Mouse (Mus musculus) spleen, adult 2 months (tissue): ENCODE results near the gene Tmem116. TPM values are rescaled to one million over a fixed set of nuclear protein-coding genes. Genes with fewer than 3 reads are reported as not detected.
A peak's percentile ranks its signal among the peaks of the same experiment; 100 is the strongest.

ENCODE experiments used
- DNase-seq, 2 experiments: peaks; one replicate each; pipeline versions ENCODE4 v3.0.0 to v3.0.0-alpha.2; 2012 to 2021; ENCODE audit warnings: low spot score in 2 of 2, low read depth in 1 of 2
- H3K27ac ChIP-seq: fragments of 200-500 bp; 2 replicates; pipeline ENCODE4 v1.5.1; 2012; ENCODE audit warnings: low read length, inconsistent platforms; ENCODE audit not compliant: insufficient read depth
- H3K27me3 ChIP-seq: fragments of 200-500 bp; 2 replicates; pipeline ENCODE4 v1.6.1; 2012; ENCODE audit warnings: mild to moderate bottlenecking, moderate library complexity, low read length, inconsistent platforms; ENCODE audit not compliant: control insufficient read depth, insufficient read depth
- H3K36me3 ChIP-seq: fragments of 200-500 bp; 2 replicates; pipeline ENCODE4 v1.6.1; 2012; ENCODE audit warnings: mild to moderate bottlenecking, low read length, inconsistent platforms; ENCODE audit not compliant: control insufficient read depth, insufficient read depth
- H3K4me1 ChIP-seq: fragments of 200-500 bp; 2 replicates; pipeline ENCODE4 v1.6.1; 2011; ENCODE audit warnings: inconsistent platforms; ENCODE audit not compliant: control insufficient read depth, insufficient read depth, insufficient read length
- H3K4me3 ChIP-seq: fragments of 200-500 bp; 2 replicates; pipeline ENCODE4 v1.5.1; 2011; ENCODE audit warnings: mild to moderate bottlenecking, inconsistent platforms; ENCODE audit not compliant: insufficient read depth, insufficient read length; ENCODE audit errors: extremely low read depth
- CTCF ChIP-seq: fragments of 200-500 bp; IDR thresholded peaks from 2 replicates; pipeline ENCODE4 v1.5.1; 2011; ENCODE audit warnings: mild to moderate bottlenecking, inconsistent platforms; ENCODE audit not compliant: insufficient read depth, insufficient read length, insufficient replicate concordance; ENCODE audit errors: extremely low read depth
- POLR2A ChIP-seq: fragments of 200-500 bp; IDR thresholded peaks from 2 replicates; pipeline ENCODE4 v1.6.1; 2011; ENCODE audit warnings: low read depth, low read length, inconsistent platforms
- WGBS: fragments of 180-500 bp; shearing (Covaris S2); methylation state at CpG from one replicate; pipeline ENCODE4 v1.1.7; 2018; 5-methylcytosine and 5-hydroxymethylcytosine counted together
- polyA plus RNA-seq: library from polyadenylated mRNA; depleted of rRNA; stranded (reverse); fragments of >200 nt; gene quantifications from 2 replicates; pipeline ENCODE4 v1.2.3, GENCODE M21; 2012

The Tmem116 gene
- polyA plus RNA-seq, 1 experiment, result 1.3 TPM

- Histone ChIP-seq H3K27ac (peak overlapping the region; percentile 95), H3K36me3 (peaks cover 14% of the 10 kb centered on the region), H3K27me3 (no peaks in the 10 kb centered on the region), H3K4me1 (peaks cover 5% of the 10 kb centered on the region; the same call in 1 of the 2 replicates), H3K4me3 (peak overlapping the region; percentile 90)
- 2% methylated on average over 8 of the region's 8 CpGs for WGBS
- DNase-seq, result peak; percentile 51 to 83
- TF ChIP-seq CTCF (no peak), POLR2A (peak; percentile 10; the same call in 1 of the 2 replicates)
Observed at GRCm38 (mm10) chr5:121451203-121451602, 490 bp upstream of the Tmem116 start.

- under 1% methylated on average over 90 of the region's 97 CpGs for WGBS
Observed at GRCm38 (mm10) chr5:121452026-121452869, 555 bp downstream of the Tmem116 start, which contains the start of gene Erp29. Gene Erp29 (minus strand): TSS chr5:121452506.

GRCm38 (mm10) chr5:121452906-121453305 is 1.2 kb downstream of the Tmem116 start:
- Histone ChIP-seq H3K36me3 (peaks cover 3% of the 10 kb centered on the region; the same call in 1 of the 2 replicates), H3K4me3 (peak overlapping the region; percentile 90), H3K27me3 (no peaks in the 10 kb centered on the region), H3K4me1 (peaks cover 5% of the 10 kb centered on the region; the same call in 1 of the 2 replicates), H3K27ac (peak overlapping the region; percentile 92)
- 10% methylated on average over 9 of the region's 9 CpGs for WGBS
- no peak for TF ChIP-seq CTCF
- TF ChIP-seq POLR2A, result no peak
- no peak for DNase-seq

More at GRCm38 (mm10) chr5:121452026-121452869, 555 bp downstream of the Tmem116 start, which contains the start of gene Erp29:
- peaks cover 6% of the 10 kb centered on the region for H3K36me3 ChIP-seq
- H3K4me1 ChIP-seq, result peaks cover 5% of the 10 kb centered on the region; the same call in 1 of the 2 replicates
- H3K27ac ChIP-seq, result peak within 1 kb of the TSS; percentile 95
- H3K4me3 ChIP-seq, result peak within 1 kb of the TSS; percentile 90
- peak; percentile 90 to 98 for DNase-seq
- no peaks in the 10 kb centered on the region for H3K27me3 ChIP-seq
- TF ChIP-seq CTCF (no peak), POLR2A (peak; percentile 93)

GRCm38 (mm10) chr5:121453743-121454502 is 2.2 kb downstream of the Tmem116 start:
- Histone ChIP-seq H3K4me1 (peaks cover 5% of the 10 kb centered on the region; the same call in 1 of the 2 replicates), H3K4me3 (no peak overlapping the region), H3K27ac (no peak overlapping the region), H3K36me3 (no peaks in the 10 kb centered on the region), H3K27me3 (no peaks in the 10 kb centered on the region)
- TF ChIP-seq CTCF, result no peak
- 91% methylated on average over 13 of the region's 13 CpGs for WGBS
- no peak for DNase-seq

- no peak for DNase-seq
- H3K36me3 ChIP-seq, result no peaks in the 10 kb centered on the region
- H3K4me3 ChIP-seq, result no peak overlapping the region
- H3K4me1 ChIP-seq, result peaks cover 5% of the 10 kb centered on the region; the same call in 1 of the 2 replicates
- H3K27ac ChIP-seq, result no peak overlapping the region
- no peaks in the 10 kb centered on the region for H3K27me3 ChIP-seq
- TF ChIP-seq POLR2A, result no peak
- no peak for TF ChIP-seq CTCF
- WGBS, result 93% methylated on average over 3 of the region's 3 CpGs
Observed at GRCm38 (mm10) chr5:121454503-121454782, 2.8 kb downstream of the Tmem116 start.

GRCm38 (mm10) chr5:121455510-121456265 is 4.0 kb downstream of the Tmem116 start:
- peaks cover under 1% of the 10 kb centered on the region; the same call in 1 of the 2 replicates for H3K4me1 ChIP-seq
- 82% methylated on average over 9 of the region's 9 CpGs for WGBS
- DNase-seq, result no peak
- TF ChIP-seq POLR2A (no peak), CTCF (no peak)
- no peak overlapping the region for H3K27ac ChIP-seq
- H3K4me3 ChIP-seq, result no peak overlapping the region
- no peaks in the 10 kb centered on the region for H3K27me3 ChIP-seq
- H3K36me3 ChIP-seq, result no peaks in the 10 kb centered on the region
